Mouse (Mus musculus) ES-E14 (cell line): ENCODE measurements at regions not wholly inside any gene's neighbourhood (a gene's known extent, or its start where the extent isn't known, plus 50 kb on each side); places are given as distances from the start of the nearest gene placed in this dataset.

ENCODE experiments used
- CHD2 ChIP-seq: IDR thresholded peaks from 2 replicates; pipeline ENCODE4 v1.6.1; 2014; ENCODE audit warnings: mild to moderate bottlenecking, low read depth, low read length, inconsistent platforms
- HCFC1 ChIP-seq: IDR thresholded peaks from 2 replicates; pipeline ENCODE4 v1.6.1; 2012; ENCODE audit warnings: low read length, inconsistent platforms, borderline replicate concordance; ENCODE audit not compliant: insufficient read depth

DNA sequence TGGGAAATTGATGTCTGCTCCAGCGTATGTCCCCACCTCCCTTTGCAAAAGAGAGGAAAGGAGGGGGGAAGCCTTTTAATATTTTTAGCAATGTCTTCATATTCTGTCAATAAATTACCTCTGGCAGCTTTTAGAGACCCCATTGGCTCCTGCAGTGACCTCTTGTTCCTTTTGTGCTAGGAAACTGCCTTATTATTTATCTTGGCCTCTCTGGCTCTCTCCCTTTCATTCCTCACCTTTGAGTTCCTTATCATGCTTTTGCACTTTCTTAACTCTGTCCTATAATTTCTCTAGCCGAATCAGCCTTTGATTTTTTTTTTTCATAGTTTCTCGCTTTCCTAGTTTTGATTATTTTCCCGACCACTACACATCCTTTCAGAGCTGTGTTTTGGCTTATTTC lies 548.7 kb downstream of the Bnc2 start:
- no peak for TF ChIP-seq HCFC1
- TF ChIP-seq CHD2 = no peak
